Mouse (Mus musculus): ENCODE data around the gene Ndufb6. TPM values are rescaled to one million over a fixed set of nuclear protein-coding genes. Genes with fewer than 3 reads are reported as not detected.

The Ndufb6 gene
- polyA plus RNA-seq, 1 experiment from 2014 or later = 214 TPM

- no peaks in the 10 kb centered on the region for H3K36me3 ChIP-seq
- H3K27ac ChIP-seq = no peak overlapping the region
- no peak overlapping the region for H3K4me2 ChIP-seq
- no peaks in the 10 kb centered on the region for H3K27me3 ChIP-seq (replicated peaks)
- H3K9me3 ChIP-seq (replicated peaks) = no peaks in the 10 kb centered on the region
- H3K9ac ChIP-seq = no peak overlapping the region
- no peak overlapping the region for H3K4me3 ChIP-seq
- 77% methylated on average over 7 of the region's 7 CpGs for WGBS (ENCODE audit: insufficient replicate concordance)
- ATAC-seq = no peak
- no peaks in the 10 kb centered on the region for H3K4me1 ChIP-seq
Measured at GRCm38 (mm10) chr4:40227886-40228285, 51.3 kb downstream of the Ndufb6 start.

- Histone ChIP-seq H3K9me3 (replicated peaks) (no peaks in the 10 kb centered on the region), H3K36me3 (no peaks in the 10 kb centered on the region), H3K4me2 (no peak overlapping the region), H3K9ac (no peak overlapping the region), H3K4me1 (no peaks in the 10 kb centered on the region), H3K27me3 (replicated peaks) (0 out of 2 replicates have a peak, but pooled peaks cover 2% of the 10 kb centered on the region), H3K27ac (no peak overlapping the region), H3K4me3 (no peak overlapping the region)
- no peak for ATAC-seq
- 76% methylated on average over 11 of the region's 11 CpGs for WGBS (ENCODE audit: insufficient replicate concordance)
Measured at GRCm38 (mm10) chr4:40227131-40227530, 52.1 kb downstream of the Ndufb6 start.

GRCm38 (mm10) chr4:40226095-40226494 lies 53.1 kb downstream of the Ndufb6 start:
- no peaks in the 10 kb centered on the region for H3K9me3 ChIP-seq (replicated peaks)
- no peak for ATAC-seq
- no peak overlapping the region for H3K9ac ChIP-seq
- H3K4me1 ChIP-seq = peaks cover under 1% of the 10 kb centered on the region; the same call in 1 of the 2 replicates
- WGBS (ENCODE audit: insufficient replicate concordance) = 60% methylated on average over 5 of the region's 5 CpGs
- no peaks in the 10 kb centered on the region for H3K36me3 ChIP-seq
- H3K4me3 ChIP-seq = no peak overlapping the region
- H3K27me3 ChIP-seq (replicated peaks) = peaks cover 12% of the 10 kb centered on the region; the same call in 1 of the 2 replicates
- no peak overlapping the region for H3K4me2 ChIP-seq
- no peak overlapping the region for H3K27ac ChIP-seq

- no peak overlapping the region for H3K9ac ChIP-seq
- ATAC-seq = no peak
- H3K27ac ChIP-seq = no peak overlapping the region
- no peaks in the 10 kb centered on the region for H3K36me3 ChIP-seq
- H3K4me3 ChIP-seq = no peak overlapping the region
- 46% methylated on average over 21 of the region's 21 CpGs for WGBS (ENCODE audit: insufficient replicate concordance)
- peaks cover 21% of the 10 kb centered on the region; the same call in 1 of the 2 replicates for H3K27me3 ChIP-seq (replicated peaks)
- H3K9me3 ChIP-seq (replicated peaks) = no peaks in the 10 kb centered on the region
- peaks cover 3% of the 10 kb centered on the region; the same call in 1 of the 2 replicates for H3K4me1 ChIP-seq
- no peak overlapping the region for H3K4me2 ChIP-seq
Measured at GRCm38 (mm10) chr4:40221876-40222585, 57.2 kb downstream of the Ndufb6 start.

GRCm38 (mm10) chr4:40221004-40221760 lies 58.0 kb downstream of the Ndufb6 start:
- H3K27me3 ChIP-seq (replicated peaks) = peaks cover 21% of the 10 kb centered on the region; the same call in 1 of the 2 replicates
- peaks cover 3% of the 10 kb centered on the region; the same call in 1 of the 2 replicates for H3K4me1 ChIP-seq
- 30% methylated on average over 14 of the region's 14 CpGs for WGBS (ENCODE audit: insufficient replicate concordance)
- no peak overlapping the region for H3K27ac ChIP-seq
- no peak for ATAC-seq
- peak overlapping the region; percentile 33 for H3K4me2 ChIP-seq
- no peak overlapping the region for H3K4me3 ChIP-seq
- H3K9ac ChIP-seq = no peak overlapping the region
- H3K36me3 ChIP-seq = no peaks in the 10 kb centered on the region; the same call in 1 of the 2 replicates
- H3K9me3 ChIP-seq (replicated peaks) = no peaks in the 10 kb centered on the region

Other genes with a start within 250 kb of the Ndufb6 start
- gene Aco1, start 136.3 kb downstream of the Ndufb6 start, polyA plus RNA-seq (2016; fragmentation: Nextera tagmentation; extraction: Ambion mirVana) = 26.9 and 27.5 TPM in 2 replicates
- gene Ddx58, start 39.6 kb downstream of the Ndufb6 start, polyA plus RNA-seq (2016; fragmentation: Nextera tagmentation; extraction: Ambion mirVana) = 3.0 and 3.2 TPM in 2 replicates
- 21.5 and 23.9 TPM in 2 replicates for gene Smim27, start 9.8 kb downstream of the Ndufb6 start, polyA plus RNA-seq (2016; fragmentation: Nextera tagmentation; extraction: Ambion mirVana)
- 26.5 and 26.7 TPM in 2 replicates for gene Topors, start 9.6 kb downstream of the Ndufb6 start, polyA plus RNA-seq (2016; fragmentation: Nextera tagmentation; extraction: Ambion mirVana)
- 0.12 and 0.35 TPM in 2 replicates for gene Tmem215, start 192.8 kb upstream of the Ndufb6 start, polyA plus RNA-seq (2016; fragmentation: Nextera tagmentation; extraction: Ambion mirVana)